Mouse (Mus musculus) embryonic fibroblast, embryonic 13.5 days (primary cell): ENCODE measurements at regions not wholly inside any gene's neighbourhood (a gene's known extent, or its start where the extent isn't known, plus 50 kb on each side); places are given as distances from the start of the nearest gene placed in this dataset.

Experiments used
- CTCF ChIP-seq: IDR thresholded peaks from 2 replicates; pipeline ENCODE4 v1.5.1; 2011; ENCODE audit warnings: mild to moderate bottlenecking, control low read depth, low read length, moderate library complexity, borderline replicate concordance; ENCODE audit not compliant: insufficient read depth
- POLR2A ChIP-seq: IDR thresholded peaks from 2 replicates; pipeline ENCODE4 v1.6.1; 2011; ENCODE audit warnings: low read depth, mild to moderate bottlenecking, control low read depth, low read length, moderate library complexity

GRCm38 (mm10) chr15:36900940-36901339 is 106.6 kb downstream of the Zfp706 start:
- TF ChIP-seq CTCF (no peak), POLR2A (no peak)
